Mouse (Mus musculus) CH12.LX (cell line): ENCODE results near the gene Gngt2.

Experiments used
- BHLHE40 ChIP-seq: IDR thresholded peaks from 2 replicates; pipeline ENCODE4 v1.6.1; 2011; ENCODE audit warnings: mild to moderate bottlenecking, low read depth, low read length, improper control_type of control experiment
- CTCF ChIP-seq, 2 experiments: IDR thresholded peaks in 1 of 2; conservative IDR thresholded peaks in 1 of 2; 2 replicates each; pipeline ENCODE4 v1.5.1; 2011 to 2012; ENCODE audit warnings: low read depth in 2 of 2, low read length in 2 of 2, improper control_type of control experiment in 1 of 2, inconsistent platforms in 1 of 2, mild to moderate bottlenecking in 1 of 2, moderate library complexity in 1 of 2
- E2F4 ChIP-seq: IDR thresholded peaks from 2 replicates; pipeline ENCODE4 v1.6.1; 2011; ENCODE audit warnings: low read depth, low read length, improper control_type of control experiment; ENCODE audit not compliant: insufficient replicate concordance
- EP300 ChIP-seq: IDR thresholded peaks from 2 replicates; pipeline ENCODE4 v1.6.1; 2011; ENCODE audit warnings: low read length, improper control_type of control experiment
- ETS1 ChIP-seq: conservative IDR thresholded peaks from 2 replicates; pipeline ENCODE4 v1.6.1; 2012; ENCODE audit warnings: low read depth, mild to moderate bottlenecking, inconsistent platforms, low read length, improper control_type of control experiment, moderate library complexity
- HCFC1 ChIP-seq: IDR thresholded peaks from 2 replicates; pipeline ENCODE4 v1.6.1; 2012; ENCODE audit warnings: low read depth, mild to moderate bottlenecking, inconsistent platforms, low read length, improper control_type of control experiment
- MAX ChIP-seq: IDR thresholded peaks from 2 replicates; pipeline ENCODE4 v1.6.1; 2011; ENCODE audit warnings: low read length, improper control_type of control experiment
- MEF2A ChIP-seq: IDR thresholded peaks from 2 replicates; pipeline ENCODE4 v1.6.1; 2014; ENCODE audit warnings: low read depth, mild to moderate bottlenecking, inconsistent platforms, low read length, improper control_type of control experiment, borderline replicate concordance
- MYC ChIP-seq: IDR thresholded peaks from 2 replicates; pipeline ENCODE4 v1.6.1; 2011; ENCODE audit warnings: low read depth, mild to moderate bottlenecking, improper control_type of control experiment, low read length
- PAX5 ChIP-seq: IDR thresholded peaks from 2 replicates; pipeline ENCODE4 v1.6.1; 2012; ENCODE audit warnings: low read length, inconsistent platforms, mixed read lengths
- POLR2A ChIP-seq: IDR thresholded peaks from 2 replicates; pipeline ENCODE4 v1.6.1; 2011; ENCODE audit warnings: low read depth, mild to moderate bottlenecking, improper control_type of control experiment, low read length
- SIN3A ChIP-seq: IDR thresholded peaks from 2 replicates; pipeline ENCODE4 v1.6.1; 2012; ENCODE audit warnings: low read length, improper control_type of control experiment, inconsistent platforms
- TBP ChIP-seq: conservative IDR thresholded peaks from 2 replicates; pipeline ENCODE4 v1.6.1; 2011; ENCODE audit warnings: low read depth, low read length, improper control_type of control experiment
- TCF12 ChIP-seq: IDR thresholded peaks from 2 replicates; pipeline ENCODE4 v1.6.1; 2014; ENCODE audit warnings: low read depth, mild to moderate bottlenecking, inconsistent platforms, low read length, improper control_type of control experiment

DNA sequence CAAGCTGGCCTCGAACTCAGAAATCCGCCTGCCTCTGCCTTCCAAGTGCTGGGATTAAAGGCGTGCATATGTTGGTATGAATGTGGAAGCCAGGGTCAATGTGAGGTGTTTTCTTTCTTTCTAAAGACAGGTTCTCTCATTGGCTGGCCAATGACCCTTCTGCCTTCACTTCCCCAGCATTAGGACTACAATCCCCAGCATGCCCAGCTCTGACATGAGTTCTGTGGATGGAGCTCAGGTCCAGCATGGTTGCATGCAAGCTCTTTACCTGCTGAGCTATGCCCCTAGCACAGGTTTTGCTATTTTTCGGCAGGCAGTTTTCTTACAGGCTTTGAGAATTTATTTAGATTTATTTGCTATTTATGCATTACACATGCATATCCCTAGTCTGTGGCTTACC, 20.3 kb downstream of the Gngt2 start:
- TF ChIP-seq CTCF (conservative IDR thresholded peaks at IDR 0.05 in 1 of 2, IDR thresholded peaks at IDR 0.05 in 1 of 2; ENCODE audit: low read depth in 2 of 2, low read length in 2 of 2) (no peak), BHLHE40 (no peak), MAX (no peak; the same call in 1 of the 2 replicates), MEF2A (no peak), PAX5 (no peak), POLR2A (no peak), SIN3A (no peak), MYC (no peak; the same call in 1 of the 2 replicates), E2F4 (no peak), TBP (no peak), EP300 (no peak), ETS1 (no peak), HCFC1 (peak; percentile 89), TCF12 (no peak)
